Mouse (Mus musculus) CH12.LX (cell line): ENCODE data around the gene Cap2.

Experiments used
- CTCF ChIP-seq, 2 experiments: IDR thresholded peaks in 1 of 2; conservative IDR thresholded peaks in 1 of 2; 2 replicates each; pipeline ENCODE4 v1.5.1; 2011 to 2012; ENCODE audit warnings: low read depth in 2 of 2, low read length in 2 of 2, improper control_type of control experiment in 1 of 2, inconsistent platforms in 1 of 2, mild to moderate bottlenecking in 1 of 2, moderate library complexity in 1 of 2
- EP300 ChIP-seq: IDR thresholded peaks from 2 replicates; pipeline ENCODE4 v1.6.1; 2011; ENCODE audit warnings: low read length, improper control_type of control experiment
- MAFK ChIP-seq: IDR thresholded peaks from 2 replicates; pipeline ENCODE4 v1.6.1; 2011; ENCODE audit warnings: low read length, improper control_type of control experiment; ENCODE audit not compliant: insufficient replicate concordance
- POLR2A ChIP-seq: IDR thresholded peaks from 2 replicates; pipeline ENCODE4 v1.6.1; 2011; ENCODE audit warnings: low read depth, mild to moderate bottlenecking, improper control_type of control experiment, low read length
- USF2 ChIP-seq: conservative IDR thresholded peaks from 2 replicates; pipeline ENCODE4 v1.6.1; 2011; ENCODE audit warnings: low read depth, low read length, improper control_type of control experiment

DNA sequence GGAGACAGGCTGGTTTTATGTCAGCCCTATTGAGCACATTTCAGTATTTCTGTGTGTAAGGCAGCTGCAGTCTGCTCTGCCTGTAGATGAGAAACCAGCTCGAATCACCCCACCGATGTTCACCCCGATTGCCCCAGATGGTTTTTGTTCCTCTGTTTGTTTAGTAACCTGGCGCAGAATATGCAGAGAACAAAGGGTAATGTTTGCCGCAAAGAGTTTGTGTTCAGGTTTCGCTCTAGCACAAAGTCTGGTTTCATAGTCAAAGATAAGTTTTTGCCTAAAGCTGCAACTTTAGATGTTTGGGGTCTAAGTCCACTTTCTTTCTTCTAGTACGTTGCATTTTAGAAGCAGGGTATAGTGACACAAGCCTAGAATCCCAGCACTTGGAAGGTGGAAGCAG lies 151.0 kb downstream of the Cap2 start:
- TF ChIP-seq POLR2A = no peak
- no peak for TF ChIP-seq EP300
- no peak for TF ChIP-seq CTCF (conservative IDR thresholded peaks at IDR 0.05 in 1 of 2, IDR thresholded peaks at IDR 0.05 in 1 of 2; ENCODE audit: low read depth in 2 of 2, low read length in 2 of 2)
- no peak for TF ChIP-seq USF2
- no peak for TF ChIP-seq MAFK
